Mouse (Mus musculus): ENCODE results near the gene 1300017J02Rik. TPM values are rescaled to one million over a fixed set of nuclear protein-coding genes. Genes with fewer than 3 reads are reported as not detected.

The 1300017J02Rik gene
- polyA plus RNA-seq, 1 experiment: 1.3 TPM

DNA sequence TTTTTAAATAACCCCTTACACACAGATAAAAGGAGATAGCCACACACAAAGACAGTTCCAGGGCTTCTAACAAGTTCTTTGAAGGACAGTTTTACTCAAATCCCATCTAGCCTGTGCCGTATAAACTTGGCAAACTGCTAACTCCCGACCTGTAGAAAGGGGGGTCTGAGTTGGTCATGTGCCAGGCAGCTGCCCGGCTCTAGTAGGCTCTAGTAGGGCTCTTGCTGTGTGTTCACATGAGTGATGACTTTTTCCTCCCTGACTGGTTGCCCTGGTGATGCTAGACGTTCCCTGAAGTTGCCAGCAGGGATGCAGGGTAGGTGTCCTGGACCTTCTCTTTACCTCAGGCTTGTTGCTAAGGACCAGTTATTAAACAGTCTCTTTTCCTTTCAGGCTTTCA lies 33.8 kb downstream of the 1300017J02Rik start:
- no peak for DNase-seq (ENCODE audit: low spot score)

DNA sequence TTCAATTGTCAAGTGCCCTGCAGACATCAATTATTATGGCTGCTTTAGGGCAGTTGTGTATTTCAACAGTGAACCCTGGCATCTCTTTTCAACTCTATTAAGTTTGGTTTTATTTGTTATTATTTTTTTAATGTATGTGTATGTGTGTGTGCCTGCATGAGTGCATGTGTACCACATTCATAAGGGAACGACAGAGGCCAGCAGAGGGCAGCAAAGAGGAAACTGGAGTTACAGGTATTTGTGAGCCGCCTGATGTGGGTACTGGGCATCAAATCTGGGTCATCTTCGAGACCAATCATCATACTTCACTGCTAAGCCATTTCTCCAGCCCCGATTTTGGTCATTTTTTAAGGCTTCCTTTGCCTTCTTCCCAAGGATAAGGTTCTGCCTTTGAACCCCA lies 39.1 kb downstream of the 1300017J02Rik start:
- no peak for DNase-seq (ENCODE audit: low spot score)

DNA sequence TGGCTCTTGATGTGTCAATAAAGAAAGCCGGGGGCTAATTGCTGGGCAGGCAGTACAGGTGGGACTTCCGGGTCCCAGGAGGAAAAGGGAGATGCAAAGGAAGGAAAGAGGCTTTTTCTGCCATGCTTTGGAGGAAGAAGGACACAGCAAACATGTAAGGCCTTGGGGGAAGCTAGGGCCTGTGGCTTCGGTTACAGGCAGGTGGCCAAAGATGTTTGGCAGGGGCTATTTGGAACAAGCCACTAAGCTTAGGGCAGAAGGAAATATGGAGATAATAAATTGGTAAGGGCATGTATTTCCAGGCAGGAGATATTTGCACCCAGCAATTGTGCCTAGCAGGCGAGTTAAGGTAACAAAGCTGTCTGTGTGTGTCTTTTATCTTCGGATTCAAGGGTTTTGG lies 52.0 kb downstream of the 1300017J02Rik start:
- DNase-seq (ENCODE audit: low spot score): no peak

DNA sequence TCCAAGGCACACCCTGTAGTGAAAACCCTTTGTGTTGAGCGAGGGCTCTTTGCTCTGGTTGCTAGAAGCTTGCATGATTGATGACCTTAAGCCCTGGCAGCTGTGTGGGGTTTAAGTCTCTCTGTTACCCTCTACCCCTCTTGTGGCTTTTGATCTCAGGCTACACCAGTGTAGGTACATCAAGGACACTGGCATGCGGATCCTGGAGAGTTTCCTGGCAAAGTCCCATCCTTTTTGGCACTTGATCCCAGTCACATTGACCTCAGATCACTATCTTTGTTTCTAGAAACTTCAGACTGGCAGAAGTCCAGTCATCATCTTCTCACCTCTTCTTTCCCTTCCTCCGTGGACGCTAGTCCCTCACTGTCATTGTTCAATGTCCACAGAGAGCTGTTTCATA lies 56.3 kb downstream of the 1300017J02Rik start:
- DNase-seq (ENCODE audit: low spot score): no peak

DNA sequence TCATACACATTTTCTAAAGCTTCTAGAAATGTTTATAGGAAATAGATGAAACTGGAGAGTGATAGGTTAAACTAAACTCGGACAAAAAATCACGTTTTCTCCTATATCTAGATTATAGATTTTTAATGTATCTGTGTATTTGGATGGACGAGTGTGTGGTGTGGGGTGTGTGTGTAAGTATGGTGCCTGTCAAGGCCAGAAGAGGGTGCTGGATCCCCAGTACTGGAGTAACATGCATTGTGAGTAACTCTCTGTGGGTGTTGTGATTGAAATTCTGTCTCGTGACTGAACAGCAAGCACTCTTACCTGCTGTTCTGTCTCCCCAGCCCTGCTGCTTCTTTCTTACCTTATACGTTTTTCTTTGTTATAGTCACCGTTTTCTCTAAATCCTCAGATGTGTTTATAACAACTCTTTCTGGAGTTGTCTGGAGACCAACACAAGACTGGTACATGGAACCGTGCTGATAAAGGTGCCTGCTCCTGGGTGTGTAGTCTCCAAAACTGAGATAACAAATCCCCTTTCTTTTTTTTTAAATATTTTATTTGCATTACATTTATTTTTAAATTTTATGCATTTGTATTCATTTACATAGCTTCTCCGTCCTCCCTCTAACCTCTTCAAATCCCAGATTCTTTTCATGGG lies 58.2 kb downstream of the 1300017J02Rik start:
- DNase-seq (ENCODE audit: low spot score): no peak

DNA sequence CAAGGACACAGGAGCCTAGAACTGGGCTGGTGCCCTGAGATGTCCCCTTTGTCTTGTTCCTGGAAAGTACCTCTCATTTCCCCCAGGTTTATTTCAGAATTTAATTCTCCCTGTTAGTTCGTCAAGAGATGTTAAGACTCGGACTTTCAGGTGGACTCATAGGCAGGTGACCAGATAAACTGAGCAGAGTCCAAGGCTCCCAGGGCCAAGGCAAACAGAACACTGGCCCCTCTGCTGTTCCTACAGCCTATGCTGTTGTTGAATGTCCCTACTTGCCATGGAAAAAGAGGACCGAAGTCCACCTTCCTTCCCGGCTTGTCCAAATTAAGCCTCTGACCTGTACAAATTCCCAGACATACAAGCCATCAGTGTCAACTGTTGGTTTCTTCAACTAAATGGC lies 61.2 kb downstream of the 1300017J02Rik start:
- no peak for DNase-seq (ENCODE audit: low spot score)

DNA sequence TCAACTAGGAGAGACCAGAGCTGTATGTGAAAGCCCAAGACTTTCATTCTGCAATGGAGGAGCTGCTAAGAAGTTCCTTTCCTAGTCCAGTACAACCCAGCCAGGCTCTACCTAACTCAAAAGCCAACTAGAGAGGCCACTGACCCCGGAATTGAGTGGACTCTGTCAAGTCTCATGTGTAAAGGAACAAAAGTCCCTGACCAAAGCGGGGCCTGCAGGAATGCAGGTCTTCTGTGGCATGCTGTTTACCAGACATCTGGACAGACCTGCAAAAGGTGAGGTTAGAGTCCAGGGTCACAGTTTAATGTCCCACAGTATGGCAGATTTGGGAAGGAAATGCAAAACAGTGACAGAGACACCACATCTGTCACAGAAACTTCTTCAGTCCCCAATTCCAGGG lies 63.7 kb downstream of the 1300017J02Rik start:
- DNase-seq (ENCODE audit: low spot score): no peak

DNA sequence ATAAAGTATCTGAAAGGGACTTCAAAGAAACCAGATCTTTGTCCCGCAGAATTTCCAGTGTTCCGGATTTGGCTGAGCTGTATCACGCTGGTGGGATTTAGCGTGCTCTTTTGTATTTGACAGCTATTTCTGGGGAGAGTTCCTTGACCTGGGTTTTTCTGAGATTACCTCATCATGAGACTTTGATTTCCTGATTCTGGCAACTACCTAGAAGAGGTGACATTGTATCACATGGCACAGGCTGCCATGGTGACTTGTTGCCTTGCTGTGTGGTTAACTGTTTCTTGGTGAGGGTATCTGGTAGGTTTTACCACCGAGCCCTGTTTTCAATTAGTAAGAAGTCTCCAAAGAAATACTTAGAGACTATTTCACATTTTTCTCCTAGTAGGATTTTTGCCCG lies 65.4 kb downstream of the 1300017J02Rik start:
- no peak for DNase-seq (ENCODE audit: low spot score)

DNA sequence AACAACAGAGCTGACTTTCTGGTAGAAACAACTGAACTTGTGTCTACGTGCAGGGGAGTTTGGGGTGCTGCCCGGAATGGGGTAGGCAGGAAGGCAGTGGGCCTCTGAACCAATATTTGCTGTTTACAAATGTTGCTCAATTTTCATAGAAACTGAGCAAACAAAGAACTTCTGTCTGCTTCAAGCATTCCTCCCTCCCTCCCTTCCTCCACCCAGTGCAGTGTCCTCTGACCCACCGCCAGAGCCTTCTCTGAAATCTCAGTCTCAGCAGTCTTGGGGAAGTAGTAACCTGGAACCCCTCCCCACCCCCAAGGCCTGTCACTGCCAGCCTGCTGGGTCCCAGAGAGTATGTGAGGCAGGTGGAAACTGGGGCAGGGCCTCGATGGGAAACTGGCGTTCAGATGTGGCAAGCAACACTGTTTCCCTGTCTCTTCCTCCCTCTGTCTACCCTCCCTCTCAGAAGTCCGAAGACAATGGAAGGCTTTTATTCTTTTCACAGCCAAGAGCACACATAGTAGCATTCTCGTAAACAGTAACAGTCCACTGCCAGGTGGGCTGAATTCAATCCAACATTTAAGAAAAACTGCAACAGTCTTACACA lies 70.2 kb downstream of the 1300017J02Rik start:
- no peak for DNase-seq (ENCODE audit: low spot score)

DNA sequence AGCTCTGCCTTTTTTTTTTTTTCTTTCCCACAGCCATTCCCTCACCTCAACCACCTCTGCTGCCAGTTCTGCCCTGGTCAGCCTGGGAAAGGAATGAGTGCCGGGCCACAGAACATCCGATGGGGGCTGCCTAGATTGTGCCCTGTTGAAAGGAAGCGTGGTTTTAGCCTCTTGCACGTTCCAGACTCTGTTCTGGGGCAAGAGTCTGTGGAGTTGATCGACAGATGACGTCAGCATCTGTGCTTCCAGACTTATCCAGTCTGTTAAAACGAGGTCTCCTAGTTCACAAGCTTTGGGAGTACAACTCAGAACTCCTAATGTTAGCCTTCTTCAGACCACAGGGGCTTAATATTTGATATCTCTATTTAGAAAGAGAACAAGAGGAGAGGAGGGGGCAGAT lies 70.8 kb downstream of the 1300017J02Rik start:
- DNase-seq (ENCODE audit: low spot score): no peak

DNA sequence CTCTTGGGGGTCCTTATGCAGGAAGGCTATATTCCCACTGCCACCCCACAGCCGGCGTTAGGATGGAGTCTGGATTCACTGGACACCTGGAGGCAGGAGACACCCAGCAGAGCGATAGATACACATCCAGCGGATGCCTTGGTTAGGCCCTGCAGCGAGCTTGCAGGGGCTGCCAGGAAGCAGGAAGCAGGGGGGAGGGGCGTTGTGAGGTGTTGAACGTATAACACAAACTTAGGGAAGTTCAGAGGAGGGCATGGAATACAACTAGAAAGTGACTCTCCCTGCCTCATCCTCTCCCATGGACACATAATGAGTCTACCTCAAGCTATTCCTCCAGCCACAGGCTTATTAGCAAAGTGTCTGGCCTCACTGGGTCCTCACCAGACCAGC lies 71.9 kb downstream of the 1300017J02Rik start:
- no peak for DNase-seq (ENCODE audit: low spot score)

DNA sequence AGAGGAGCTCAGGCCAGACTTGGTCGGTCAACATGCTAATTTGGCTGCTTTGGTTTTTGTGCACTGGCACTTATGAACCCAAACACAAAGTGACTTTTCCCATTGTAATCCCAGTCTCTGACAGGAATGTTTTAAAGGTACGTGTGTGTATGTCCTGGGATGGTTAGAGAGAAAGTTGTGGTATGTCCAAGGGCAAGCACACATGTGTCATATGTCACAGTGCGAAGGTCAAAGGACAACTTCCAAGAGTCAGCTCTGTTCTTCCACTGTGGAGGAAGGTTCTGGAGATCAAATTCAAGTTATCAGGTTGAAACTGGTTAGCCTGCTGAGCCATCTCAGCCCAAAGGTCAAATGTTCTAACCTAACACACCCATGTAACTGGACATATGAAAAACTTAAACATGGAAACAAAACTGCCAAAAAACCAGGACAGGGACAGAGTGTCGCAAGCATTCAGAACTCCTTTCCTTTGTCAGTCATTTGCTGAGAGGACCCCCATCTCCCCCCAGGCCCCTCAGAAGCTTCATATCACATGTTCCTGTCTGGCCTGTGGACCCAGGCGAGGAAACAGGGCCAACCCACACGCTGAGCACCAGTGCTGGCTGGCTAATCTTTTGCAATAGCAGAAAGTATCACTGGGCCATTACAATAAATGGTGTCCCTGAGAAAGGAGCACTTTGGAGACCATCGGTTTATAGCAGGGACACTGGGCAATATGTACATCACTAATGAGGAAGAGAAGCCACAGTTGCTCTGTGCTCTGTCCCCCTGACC lies 72.5 kb downstream of the 1300017J02Rik start:
- DNase-seq (ENCODE audit: low spot score): no peak

DNA sequence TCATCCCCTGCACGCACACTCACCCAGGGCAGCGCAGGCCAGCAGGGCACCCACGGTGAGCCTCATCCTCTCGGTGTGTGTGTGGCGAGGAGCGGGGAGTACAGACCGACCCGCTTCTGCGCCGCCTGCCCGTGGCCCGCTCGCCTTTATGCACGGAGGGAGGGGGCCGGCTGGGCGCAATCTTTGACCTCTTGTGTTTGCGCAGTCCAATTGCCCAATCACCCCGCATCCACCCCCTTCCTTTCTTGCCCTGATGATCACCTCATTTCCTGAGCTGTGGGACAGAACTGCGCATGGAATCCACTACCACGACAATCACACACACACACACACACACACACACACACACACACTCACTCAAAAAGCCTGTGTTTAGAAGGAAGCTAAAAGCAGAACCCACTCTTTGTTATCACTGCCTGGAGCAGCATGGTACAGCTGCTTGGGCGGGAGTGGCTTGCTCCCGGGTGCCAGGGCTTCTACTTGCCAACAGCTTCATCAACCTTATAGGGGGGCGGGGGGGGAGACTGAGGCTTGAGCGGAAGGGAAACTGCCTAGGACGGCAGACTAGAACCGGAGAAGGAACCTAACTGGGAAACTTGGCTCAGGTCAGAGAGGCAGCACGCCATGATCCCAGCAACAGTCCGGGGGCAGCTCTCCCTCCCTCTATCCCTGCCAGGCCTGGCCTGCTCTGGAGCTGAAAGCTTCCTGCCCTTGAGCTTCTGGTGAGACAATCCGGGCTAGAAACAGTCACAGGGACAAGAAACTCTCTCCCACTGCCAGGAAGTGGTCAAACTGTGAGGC lies 74.5 kb downstream of the 1300017J02Rik start, which contains the start of the genes Gm20425 and Trf:
Gene Gm20425 (minus strand): TSS at position 157 of the 801 bp plus-strand sequence.
Gene Trf (minus strand): TSS at position 294 of the 801 bp plus-strand sequence.
- peak; percentile 67 for DNase-seq (ENCODE audit: low spot score)

DNA sequence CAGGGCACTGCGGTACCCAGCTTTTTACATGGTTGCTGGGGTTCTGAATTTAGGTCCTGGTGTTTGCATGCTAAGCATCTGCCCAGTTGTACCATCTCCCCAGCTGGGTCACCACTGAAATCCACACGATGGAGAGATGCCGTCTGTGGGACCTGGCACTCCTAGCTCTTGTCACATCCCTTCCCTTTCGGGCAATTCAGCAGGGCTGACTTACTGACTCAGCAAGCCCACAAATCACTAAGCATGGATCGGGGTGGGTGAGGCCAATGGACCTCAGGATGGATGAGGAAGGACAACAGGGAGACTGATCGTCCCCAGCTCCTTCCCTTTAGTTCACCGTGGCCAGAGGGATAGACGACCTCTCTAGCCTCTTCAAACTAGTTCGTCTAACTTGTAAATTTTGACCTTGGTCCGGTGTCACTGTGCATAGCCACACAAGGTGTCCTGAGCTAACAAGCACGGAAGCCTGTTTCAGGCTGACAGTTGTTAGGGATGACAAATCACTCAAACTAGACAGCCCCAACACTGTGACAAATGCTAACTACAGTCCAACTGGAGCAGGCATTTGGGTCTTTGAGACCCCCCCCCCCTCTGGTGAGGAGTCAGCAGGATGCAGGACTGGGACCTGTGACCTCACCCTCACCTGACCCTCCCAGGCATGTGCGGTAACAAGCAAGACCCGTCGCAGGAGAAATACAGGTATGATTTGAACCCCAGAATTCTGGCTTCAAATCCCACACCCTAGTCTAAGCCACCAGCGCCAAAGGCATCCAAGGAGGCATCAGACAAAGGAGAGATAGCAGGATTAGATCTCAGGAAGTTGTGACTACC lies 75.6 kb downstream of the 1300017J02Rik start:
- no peak for DNase-seq (ENCODE audit: low spot score)

DNA sequence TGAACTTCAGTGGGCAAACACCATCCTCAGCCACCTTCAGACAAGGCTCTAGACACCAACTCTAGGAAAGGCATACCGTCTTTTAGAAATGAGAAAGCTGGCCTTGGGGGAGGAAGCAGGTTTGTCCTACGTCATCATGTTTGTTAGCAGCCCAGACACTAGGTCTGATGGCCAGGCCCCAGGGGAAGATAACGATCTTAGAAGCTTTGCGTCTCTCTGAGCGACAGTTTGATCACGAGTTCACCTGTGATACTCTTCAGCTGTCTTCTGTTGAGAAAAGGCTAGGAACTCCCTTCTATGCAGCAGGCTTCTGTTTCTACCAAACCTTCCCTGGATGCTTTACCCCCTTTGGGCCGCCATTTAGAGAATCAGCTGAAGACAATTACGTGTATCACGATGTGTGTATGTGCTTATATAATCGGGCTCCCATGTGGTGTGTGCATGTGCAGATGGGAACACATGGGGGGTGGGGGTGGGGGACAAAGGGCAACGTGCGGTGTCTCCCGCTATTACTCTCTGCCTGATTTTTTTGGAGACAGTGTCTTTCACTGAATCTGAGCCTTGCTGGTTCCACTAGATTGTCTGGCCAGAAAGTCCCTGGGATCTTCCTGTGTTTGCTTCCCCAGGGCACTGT lies 76.4 kb downstream of the 1300017J02Rik start:
- DNase-seq (ENCODE audit: low spot score): no peak

DNA sequence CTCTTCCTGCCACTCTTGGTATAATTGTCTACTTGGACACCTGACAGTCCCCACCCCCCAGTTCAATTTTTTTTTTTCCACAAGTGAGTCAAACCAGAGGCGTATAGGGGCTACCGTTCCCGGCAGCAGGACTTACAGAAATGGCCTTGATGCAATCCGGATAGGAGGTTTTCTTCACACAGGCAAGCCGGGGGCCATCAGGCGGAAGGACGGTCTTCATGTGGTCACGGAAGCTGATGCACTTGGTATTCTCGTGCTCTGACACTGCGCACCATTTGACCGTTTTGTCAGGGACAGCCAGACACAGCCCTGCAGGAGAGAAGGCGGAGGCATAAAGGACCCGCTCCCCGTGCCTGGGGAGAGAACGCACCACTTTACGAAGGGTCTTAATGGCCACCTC lies 77.1 kb downstream of the 1300017J02Rik start:
- no peak for DNase-seq (ENCODE audit: low spot score)

DNA sequence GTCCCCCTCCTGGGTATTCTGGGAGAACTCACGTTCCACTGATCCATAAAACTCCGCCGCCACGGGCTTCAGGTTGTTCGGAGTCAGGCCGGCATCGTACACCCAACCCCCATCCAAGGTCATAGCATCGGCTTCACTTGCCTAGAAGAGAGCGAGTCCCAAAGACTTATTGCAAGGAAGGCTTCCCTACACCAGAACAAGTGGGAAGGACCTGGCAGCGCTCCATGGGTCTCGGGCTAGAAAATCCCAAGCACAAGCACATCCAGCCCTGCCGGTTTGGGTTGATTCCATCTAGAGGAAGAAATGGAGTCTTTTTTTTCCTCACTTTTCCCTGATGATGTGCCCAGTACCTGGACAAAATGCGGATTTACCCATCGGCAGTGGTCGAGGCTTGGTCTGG lies 78.1 kb downstream of the 1300017J02Rik start:
- no peak for DNase-seq (ENCODE audit: low spot score)

DNA sequence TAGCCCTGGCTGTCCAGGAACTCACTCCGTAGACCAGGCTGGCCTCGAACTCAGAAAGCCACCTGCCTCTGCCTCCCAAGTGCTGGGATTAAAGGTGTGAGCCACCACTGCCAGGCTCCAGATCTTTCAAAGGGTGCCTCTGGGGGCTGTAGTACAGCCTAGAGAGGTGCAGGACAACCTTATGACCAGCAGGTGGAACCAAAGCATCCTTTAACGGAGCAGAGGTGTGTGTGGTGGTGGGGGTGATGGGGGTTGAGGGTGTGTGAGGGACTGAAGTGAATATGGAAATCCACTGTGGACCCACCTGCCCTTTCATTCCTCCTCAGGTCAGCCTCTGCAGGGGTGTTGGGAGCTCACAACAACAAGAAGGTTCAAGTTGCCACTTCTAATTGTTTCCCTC lies 79.4 kb downstream of the 1300017J02Rik start:
- DNase-seq (ENCODE audit: low spot score): no peak

DNA sequence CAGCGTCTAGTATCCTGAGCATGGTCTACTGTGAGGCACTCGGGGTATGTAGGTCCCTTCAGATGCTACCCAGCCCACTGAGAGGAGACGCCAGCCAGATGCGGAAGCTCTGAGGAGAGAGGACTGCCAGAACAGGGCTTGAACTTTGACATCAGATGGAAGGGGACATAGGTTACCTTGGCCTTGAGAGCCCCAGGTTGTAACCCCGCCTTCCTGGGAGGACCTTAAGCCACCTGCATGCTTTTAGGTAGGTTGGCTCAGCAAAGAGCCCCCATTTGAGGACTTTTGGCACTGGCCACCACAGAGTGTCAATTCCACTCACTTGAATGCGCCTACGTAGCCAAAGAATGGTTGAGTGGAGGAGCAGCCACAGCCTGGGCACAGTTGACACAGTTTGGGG lies 80.2 kb downstream of the 1300017J02Rik start:
- DNase-seq (ENCODE audit: low spot score): no peak

DNA sequence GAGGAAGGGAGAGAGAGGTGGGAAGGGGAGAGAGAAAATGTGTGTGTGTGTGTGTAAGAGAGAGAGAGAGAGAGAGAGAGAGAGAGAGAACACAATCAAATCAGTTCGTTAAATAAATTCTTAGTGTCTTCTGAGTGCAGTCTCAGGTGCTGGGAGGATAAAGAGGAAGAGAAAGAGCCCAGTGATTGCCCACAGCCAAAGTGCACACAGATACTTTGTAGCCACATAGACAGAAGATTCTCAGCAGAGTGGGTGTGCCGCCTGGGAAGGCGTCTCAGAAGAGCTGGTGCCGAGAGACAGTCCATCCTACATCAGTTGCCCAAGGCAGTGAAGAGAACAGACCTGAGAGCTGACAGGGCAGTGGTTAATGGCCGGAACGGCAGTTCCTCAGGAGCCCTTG lies 90.6 kb downstream of the 1300017J02Rik start:
- DNase-seq (ENCODE audit: low spot score): no peak

DNA sequence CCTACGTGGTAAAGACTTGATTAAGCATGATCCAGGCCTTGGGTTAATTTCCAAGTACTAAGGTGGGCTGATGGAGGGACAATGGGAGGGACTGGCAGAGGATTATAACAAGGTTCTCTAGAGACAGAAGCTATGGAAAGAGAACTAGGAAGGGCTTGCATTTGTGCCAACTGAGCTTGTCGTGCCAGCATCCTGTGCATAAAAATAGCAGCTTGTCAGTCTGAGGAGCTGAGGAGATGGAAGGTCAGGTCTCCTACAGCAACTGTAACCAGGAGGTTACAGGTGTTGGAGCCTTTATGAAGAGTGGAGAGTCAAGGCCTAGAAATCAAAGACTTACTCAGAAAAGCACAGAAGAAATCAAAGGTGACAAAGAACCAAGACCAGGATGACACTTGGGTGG lies 91.3 kb downstream of the 1300017J02Rik start:
- no peak for DNase-seq (ENCODE audit: low spot score)
